Mouse (Mus musculus): ENCODE measurements at regions not wholly inside any gene's neighbourhood (a gene's known extent, or its start where the extent isn't known, plus 50 kb on each side); places are given as distances from the start of the nearest gene placed in this dataset.

DNA sequence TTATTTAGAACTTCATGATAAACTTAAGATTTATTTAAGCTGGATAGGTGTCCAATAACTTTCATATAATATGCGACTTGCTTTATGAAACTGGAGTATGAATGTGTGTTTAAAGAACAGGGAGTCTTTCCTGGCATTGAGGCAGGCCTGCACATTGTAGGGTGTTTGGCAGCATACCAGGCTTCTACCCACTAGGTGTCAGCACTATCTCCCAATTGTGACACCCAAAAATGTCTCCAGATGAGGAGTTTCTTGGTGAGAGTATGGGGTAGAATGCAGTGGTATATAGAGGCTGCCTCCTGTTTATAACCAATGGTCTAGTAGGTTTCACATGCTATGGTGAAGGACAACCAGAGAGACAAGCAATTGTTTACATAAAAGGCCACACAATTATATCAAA lies 311.9 kb downstream of the Gpat3 start:
- TF ChIP-seq POLR2A (IDR thresholded peaks at IDR 0.05; ENCODE audit: borderline replicate concordance, extremely low read depth, insufficient read depth, insufficient read length, poor library complexity, severe bottlenecking), result no peak
- no peak for TF ChIP-seq CTCF (IDR thresholded peaks at IDR 0.05; ENCODE audit: borderline replicate concordance, extremely low read depth, insufficient read depth, insufficient read length)

Measured in brain, embryonic 14.5 days (tissue).